ENCODE assay signal across 9 mouse cellular contexts in genomic region chr3:79474911-79475310, GRCm38 (mm10).
DNase-seq lines count a peak whose midpoint lies in the region; ATAC-seq lines count a peak whose summit lies in the region.
"Had no signal": no experiment of that assay in that cellular context is flagged by ENCODE, and none has a peak within 500 bp of the region (broad histone marks: within the 10 kb centered on the region; RNA-seq: fewer than 3 reads in every experiment).

No protein-coding gene starts in this region.

- ATAC-seq in frontal cortex, adult (ENCODE audit: low TSS enrichment) = peak; percentile 82
- ATAC-seq in CD4-positive, CD25-positive, alpha-beta regulatory T cell, adult 4 months = no peak

- DNase-seq in frontal cortex, postnatal 25 days (ENCODE audit: low spot score in 2 of 2) = no peak
- DNase-seq in right cerebral cortex, adult 2 months (ENCODE audit: low spot score in 2 of 2) = peak; percentile 43 to 58
- no peak for DNase-seq in right cerebral cortex, postnatal 4 days
- DNase-seq in left cerebral cortex, postnatal 25 days (ENCODE audit: low spot score in 2 of 2) = peak; percentile 51 to 82
- DNase-seq in ovary, postnatal 10 days (ENCODE audit: low spot score) = no peak
- DNase-seq in spleen, postnatal 10 days (ENCODE audit: low spot score in 2 of 2) = no peak
- DNase-seq: lung, postnatal 14 days had no signal

- intact Hi-C loops in left cerebral cortex, postnatal 25 days (cut with DNase I) = loop anchor here (2.0 to 5.0 kb wide), 3 partner anchors 38 to 253 kb away; partner anchors contain the start of gene Rapgef2

Comparison
In these comparisons a context has a peak if more than half of its experiments do, and no peak if none do; other contexts are left out.
1. DNase-seq: peak in right cerebral cortex, adult 2 months (2 of 2) and left cerebral cortex, postnatal 25 days (2 of 2); none in frontal cortex, postnatal 25 days (0 of 2), right cerebral cortex, postnatal 4 days (single experiment), ovary, postnatal 10 days (single experiment) and spleen, postnatal 10 days (0 of 2).